Mouse (Mus musculus) left cerebral cortex, adult 18-20 months (tissue): ENCODE results near the gene Dnajb8. TPM values are rescaled to one million over a fixed set of nuclear protein-coding genes. Genes with fewer than 3 reads are reported as not detected.

Experiments used
- DNase-seq, 2 experiments: peaks; one replicate each; pipeline ENCODE4 v3.0.0; 2021 to 2022; ENCODE audit warnings: low spot score in 2 of 2, mixed read lengths in 1 of 2
- total RNA-seq, 2 experiments: library from RNA; stranded (reverse); gene quantifications; 2 replicates each; pipeline ENCODE4 v1.2.3; 2021

Gene Dnajb8
- total RNA-seq, 2 experiments from 2014 or later, result not detected

GRCm38 (mm10) chr6:88199001-88199717, 22.9 kb upstream of the Dnajb8 start:
- DNase-seq, result no peak

DNA sequence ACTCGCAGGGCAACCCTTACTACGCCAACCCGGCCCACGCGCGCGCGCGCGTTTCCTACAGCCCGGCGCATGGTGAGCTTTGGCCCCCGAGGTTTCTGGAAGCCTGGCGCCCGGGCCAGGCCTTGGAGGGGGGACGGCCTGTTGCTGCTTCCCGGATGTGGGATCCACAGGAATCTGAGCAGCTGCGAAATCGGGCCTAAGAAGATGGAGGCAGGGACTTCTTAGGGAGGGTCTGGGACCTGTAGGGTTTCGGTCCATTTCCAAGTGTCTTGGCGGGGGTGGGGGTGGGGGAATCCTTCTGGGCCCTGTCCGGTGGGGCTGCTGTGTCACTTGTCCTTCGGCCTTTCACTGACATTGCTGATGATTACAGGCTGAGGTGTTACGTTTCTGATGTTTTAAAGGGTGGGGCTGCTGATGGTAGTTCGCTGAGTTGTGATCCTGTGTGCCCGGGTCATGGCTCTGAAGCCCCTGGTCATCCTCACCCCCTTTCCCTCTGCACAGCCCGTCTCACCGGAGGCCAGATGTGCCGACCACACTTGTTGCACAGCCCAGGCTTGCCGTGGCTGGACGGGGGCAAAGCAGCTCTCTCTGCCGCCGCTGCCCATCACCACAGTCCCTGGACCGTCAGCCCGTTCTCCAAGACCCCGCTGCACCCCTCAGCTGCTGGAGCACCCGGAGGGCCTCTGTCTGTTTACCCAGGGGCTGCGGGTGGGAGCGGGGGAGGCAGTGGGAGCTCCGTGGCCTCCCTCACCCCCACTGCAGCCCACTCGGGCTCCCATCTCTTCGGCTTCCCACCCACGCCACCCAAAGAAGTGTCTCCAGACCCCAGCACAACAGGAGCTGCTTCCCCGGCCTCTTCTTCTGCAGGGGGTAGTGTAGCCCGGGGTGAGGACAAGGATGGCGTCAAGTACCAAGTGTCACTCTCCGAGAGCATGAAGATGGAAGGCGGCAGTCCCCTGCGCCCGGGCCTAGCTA, 22.1 kb upstream of the Dnajb8 start:
- DNase-seq, result no peak

DNA sequence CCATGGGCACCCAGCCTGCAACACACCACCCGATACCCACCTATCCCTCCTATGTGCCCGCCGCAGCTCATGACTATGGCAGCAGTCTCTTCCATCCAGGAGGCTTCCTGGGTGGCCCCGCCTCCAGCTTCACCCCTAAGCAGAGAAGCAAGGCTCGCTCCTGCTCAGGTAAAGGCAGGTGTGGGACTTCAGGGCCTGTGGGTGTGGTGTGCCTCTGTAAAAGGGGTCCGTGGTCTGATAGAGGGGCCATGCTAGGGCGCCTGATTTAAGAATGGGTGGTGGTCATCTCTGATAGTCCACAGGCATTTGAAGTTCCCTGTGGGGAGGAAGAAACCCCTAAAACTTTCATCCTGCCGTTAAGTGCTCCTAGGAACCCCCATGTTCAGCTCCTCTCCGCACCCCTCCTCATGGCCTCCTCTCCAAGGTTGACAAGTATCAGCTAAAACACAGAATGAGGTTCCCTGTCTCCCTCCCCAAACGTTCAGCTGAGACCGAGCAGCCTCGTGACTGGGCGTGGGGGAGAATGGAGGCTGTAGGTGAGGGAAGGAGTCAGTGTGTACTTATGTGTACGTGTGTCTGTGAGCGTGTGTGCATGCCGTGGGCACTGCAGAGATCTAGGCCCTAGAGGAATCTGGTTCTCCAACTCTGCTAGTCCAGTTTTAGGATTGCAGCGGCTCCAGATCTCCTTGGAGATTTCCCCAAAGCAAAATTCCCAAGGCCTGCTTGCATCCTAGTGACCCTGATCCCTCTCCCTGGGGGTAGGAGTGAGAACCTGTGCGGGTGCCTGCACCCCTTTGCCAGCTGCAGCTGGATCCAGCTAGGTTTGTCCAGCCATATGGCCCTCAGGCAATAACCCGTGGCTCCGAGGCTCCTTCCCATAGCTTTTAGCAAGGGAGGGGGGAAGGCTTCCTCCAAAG, 21.1 kb upstream of the Dnajb8 start:
- no peak for DNase-seq

GRCm38 (mm10) chr6:88201926-88202700, 20.0 kb upstream of the Dnajb8 start:
- DNase-seq, result no peak

DNA sequence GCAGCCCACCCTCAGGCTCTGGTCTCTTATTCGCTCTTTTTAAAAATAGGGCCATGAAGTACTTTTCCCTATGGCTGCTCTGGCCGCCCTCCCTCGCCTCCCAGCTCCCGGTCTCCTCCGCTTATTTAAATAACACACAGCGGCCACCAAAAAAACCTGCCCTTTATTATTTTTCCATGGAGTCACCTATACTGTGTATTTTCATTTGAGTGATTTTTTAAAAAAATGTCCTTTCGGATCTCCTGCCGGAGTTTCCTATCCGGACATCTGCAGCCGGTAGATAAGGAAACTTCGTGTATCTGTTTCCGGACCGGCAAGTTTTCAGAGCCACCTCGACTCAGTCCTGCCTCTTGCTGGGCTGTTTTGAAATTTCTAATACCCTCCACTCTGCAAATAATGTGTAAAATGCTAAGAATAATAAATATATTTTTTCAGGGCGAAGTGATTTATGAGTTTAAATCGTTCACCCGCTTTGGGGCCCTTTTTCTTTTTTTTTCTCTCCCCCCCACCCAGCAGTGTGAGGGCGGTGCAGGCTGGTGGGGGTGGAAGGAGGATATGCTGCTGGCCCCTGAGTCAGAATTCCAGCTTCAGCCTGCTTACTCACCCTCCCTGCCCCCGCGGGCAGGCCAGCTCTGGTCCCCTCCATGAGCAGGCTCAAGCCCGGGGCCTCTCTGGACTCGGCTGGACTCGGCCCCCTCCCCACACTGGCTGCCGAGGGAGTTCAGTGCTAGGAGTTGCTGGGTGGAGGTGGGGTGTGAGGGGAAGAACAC, 19.0 kb upstream of the Dnajb8 start:
- DNase-seq, result no peak

DNA sequence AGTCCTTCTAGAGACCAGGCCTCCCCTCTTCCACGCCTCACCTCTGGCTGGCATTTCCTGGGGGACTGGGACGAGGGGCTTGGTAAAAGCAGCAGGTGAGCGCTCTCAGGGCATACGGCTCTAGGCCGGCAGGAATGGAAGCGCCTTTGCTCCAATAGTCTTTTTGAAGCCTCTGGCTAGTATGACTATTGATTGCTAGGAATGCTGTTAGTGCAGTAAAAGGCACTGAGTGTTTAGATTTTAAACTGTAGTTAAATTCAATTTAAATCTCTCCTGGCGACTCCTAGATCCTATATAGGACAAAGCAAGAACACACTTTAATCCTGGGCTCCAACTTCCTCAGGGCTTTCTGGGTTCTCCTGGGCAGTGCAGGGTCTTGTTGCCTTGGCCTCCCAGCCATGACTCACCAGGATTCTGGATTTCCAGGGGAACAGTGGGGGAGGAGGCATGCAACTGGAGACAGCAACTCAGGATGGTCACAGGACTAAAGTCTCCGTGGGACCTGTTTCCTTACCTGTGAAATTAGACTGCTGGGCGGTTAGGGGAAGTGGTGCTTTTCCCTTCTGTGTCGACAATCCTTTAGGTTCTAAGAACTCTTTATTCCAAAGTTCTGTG, 18.2 kb upstream of the Dnajb8 start:
- DNase-seq, result no peak

DNA sequence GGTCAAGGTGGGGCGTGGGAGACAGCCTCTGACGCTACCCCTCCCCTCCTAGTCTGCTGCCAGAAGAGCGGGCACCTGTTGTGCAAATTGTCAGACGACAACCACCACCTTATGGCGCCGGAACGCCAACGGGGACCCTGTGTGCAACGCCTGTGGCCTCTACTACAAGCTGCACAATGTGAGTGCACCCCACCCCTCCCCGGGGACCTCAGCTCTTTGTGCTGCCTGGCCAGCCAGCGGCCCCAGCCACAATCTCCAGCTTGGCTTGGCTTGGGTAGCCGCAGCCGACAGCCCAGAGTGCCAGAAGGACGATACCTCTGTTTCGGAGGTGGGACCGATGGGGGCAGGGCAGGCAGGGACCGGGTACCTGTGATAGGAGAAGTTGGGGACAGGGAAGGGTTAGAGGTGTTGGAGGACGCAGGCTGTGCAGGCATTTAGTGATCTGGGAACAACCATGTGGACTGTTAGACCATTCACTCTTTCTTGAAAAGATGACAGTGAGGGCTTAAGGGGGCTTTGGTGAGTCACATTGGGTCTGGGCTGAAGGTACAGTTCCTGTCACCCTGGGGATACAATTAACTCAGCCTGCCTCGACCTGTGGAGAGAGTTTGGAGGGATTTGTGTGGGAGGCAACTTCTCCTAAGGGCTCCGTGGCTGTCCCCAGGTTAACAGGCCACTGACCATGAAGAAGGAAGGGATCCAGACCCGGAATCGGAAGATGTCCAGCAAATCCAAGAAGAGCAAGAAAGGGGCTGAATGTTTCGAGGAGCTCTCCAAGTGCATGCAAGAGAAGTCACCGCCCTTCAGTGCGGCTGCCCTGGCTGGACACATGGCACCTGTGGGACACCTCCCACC, 17.3 kb upstream of the Dnajb8 start:
- DNase-seq, result no peak

DNA sequence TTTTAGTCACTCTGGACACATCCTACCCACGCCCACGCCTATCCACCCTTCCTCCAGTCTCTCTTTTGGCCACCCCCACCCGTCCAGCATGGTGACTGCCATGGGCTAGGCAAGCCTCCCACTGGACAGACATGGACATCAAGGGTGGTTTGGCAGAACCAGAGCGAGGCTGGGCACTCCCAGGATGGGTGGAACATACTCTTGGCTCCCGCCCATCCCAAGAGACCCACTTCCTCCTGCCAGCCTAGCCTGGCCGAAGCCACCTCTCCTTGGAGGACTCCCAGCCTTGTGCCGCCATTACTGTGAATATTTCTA, 16.7 kb upstream of the Dnajb8 start:
- DNase-seq, result no peak

DNA sequence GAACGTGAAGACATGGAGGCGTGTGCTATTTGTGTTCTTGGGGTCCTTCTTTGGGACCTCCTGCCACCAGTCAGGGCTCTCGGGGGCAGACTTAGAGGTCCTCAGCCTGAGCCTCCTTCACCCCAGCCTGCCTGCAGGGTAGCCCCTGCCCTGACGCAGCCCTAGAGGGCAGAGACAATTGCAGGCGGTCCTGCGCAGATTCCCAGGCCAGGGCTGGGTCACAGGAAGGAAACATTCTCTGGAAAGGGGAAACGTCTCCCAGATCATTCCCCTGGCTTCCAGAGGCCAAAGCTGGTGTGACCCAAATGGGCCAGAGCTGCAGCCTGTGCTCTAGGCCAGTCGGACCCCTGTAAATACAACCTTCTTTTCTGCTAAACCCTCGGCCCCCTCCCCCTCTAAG, 16.1 kb upstream of the Dnajb8 start:
- no peak for DNase-seq

- no peak for DNase-seq
Observed at GRCm38 (mm10) chr6:88206566-88206965, 15.5 kb upstream of the Dnajb8 start.

- DNase-seq, result no peak
Observed at GRCm38 (mm10) chr6:88207403-88208033, 14.6 kb upstream of the Dnajb8 start.

DNA sequence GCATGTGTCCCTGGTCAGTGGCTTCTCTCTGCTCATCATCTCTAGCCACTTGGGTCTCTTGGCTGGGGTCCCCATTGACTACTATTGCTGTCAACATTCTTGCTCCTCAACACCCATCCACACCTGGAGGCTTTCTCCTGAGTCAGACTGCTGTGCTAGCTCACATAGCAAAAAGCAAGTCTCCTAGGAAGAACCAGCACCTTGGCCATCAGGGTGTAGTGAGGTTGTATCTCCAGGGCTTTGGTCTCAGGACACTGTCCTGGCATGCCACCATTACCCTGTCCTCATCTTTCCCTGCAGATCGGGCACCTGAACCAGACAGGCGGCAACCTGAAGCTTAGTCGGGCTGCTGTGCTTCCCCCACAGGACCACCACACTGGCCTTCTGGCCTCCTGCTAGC, 13.7 kb upstream of the Dnajb8 start:
- no peak for DNase-seq

GRCm38 (mm10) chr6:88209453-88209852, 12.6 kb upstream of the Dnajb8 start:
- DNase-seq, result no peak

GRCm38 (mm10) chr6:88210182-88210581, 11.9 kb upstream of the Dnajb8 start:
- no peak for DNase-seq

DNA sequence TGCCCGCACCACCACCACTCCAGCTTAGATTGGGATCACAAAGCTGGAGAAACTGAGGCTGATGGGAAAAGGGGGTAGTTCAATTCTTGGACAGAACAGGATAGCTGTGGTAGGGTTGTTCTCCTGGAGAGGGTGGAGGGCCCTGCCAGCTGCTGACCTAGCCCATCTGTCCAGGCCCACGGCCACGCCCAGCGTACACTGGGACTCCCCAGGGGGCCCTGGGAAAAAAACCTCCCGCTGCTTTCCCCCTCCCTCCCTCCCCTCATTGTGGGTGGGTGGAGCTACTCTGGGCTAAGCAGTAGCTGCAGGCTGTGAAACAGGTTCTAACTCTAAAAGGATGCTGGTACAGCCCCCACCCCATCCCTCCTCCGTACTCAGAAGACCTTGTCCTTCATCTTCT, 6.3 kb upstream of the Dnajb8 start:
- DNase-seq, result no peak

- no peak for DNase-seq
Observed at GRCm38 (mm10) chr6:88216199-88216598, 5.9 kb upstream of the Dnajb8 start.

DNA sequence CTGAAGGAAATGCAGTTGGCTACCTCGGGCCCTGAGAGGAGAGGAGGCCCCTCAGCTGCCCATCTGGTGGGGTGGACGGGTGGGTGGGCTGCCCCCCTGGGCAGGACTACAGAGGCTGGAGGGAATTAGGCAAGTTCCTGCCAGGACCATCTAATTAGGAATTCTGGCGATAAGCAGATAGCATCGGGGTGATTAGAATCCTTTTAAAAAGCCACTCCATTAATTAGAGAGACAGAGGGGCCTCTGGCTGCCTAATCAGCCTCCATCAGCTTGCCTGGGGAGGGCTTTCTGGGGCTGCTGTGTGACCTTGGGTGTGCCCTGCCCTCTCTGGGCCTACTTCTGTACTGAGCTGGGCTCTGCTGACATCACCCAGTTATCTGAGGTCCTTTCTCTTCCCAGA, 3.0 kb upstream of the Dnajb8 start:
- DNase-seq, result no peak

DNA sequence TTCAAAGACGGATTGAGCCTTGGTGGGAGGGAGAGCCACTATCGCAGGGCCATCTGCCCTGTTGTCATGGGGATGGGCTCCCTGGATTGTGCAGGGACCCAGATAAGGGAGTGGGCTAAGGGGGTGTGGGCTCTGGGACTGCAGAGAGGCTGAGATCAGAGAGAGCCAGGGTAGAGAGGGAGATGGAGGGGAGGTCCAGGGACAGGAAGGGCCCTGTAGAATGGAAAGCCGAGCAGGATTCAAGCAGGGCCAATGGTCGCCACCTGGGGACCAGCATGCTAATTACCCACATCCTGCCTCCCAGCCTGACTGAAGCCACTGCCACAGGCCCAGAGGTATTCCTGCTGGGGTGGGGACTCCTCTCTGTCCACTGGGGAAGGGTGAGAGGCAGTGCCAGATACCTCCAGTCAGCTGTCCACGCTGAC, 4.5 kb downstream of the Dnajb8 start:
- DNase-seq, result no peak
